Mouse (Mus musculus) MEL (cell line): Measurements from ENCODE around the gene Pdss2. TPM values are rescaled to one million over a fixed set of nuclear protein-coding genes. Genes with fewer than 3 reads are reported as not detected.

ENCODE experiments used
- DNase-seq: peaks from one replicate; pipeline ENCODE4 v3.0.0; 2011; ENCODE audit warnings: low read depth, low spot score
- H3K27ac ChIP-seq: 2 replicates; pipeline ENCODE4 v1.5.1; 2012; ENCODE audit warnings: low read depth, mild to moderate bottlenecking, control low read depth, low read length, moderate library complexity; ENCODE audit not compliant: control insufficient read depth
- H3K27me3 ChIP-seq, 2 experiments: fragments of 150-350 bp in 1 of 2; sonication (generic) in 1 of 2; 2 replicates each; pipeline ENCODE4 v1.6.1; 2012; ENCODE audit warnings: low read length in 2 of 2, mild to moderate bottlenecking in 2 of 2, improper control_type of control experiment in 1 of 2, moderate library complexity in 1 of 2; ENCODE audit not compliant: insufficient read depth in 2 of 2, control insufficient read depth in 1 of 2
- H3K36me3 ChIP-seq, 2 experiments: 2 replicates each; pipeline ENCODE4 v1.6.1; 2012 to 2014; ENCODE audit warnings: low read length in 2 of 2, improper control_type of control experiment in 1 of 2, inconsistent platforms in 1 of 2, mild to moderate bottlenecking in 1 of 2; ENCODE audit not compliant: insufficient read depth in 2 of 2, control insufficient read depth in 1 of 2
- H3K4me1 ChIP-seq, 2 experiments: fragments of 150-350 bp in 1 of 2; sonication (generic) in 1 of 2; 2 replicates each; pipeline ENCODE4 v1.6.1; 2012; ENCODE audit warnings: low read length in 2 of 2, improper control_type of control experiment in 1 of 2, mild to moderate bottlenecking in 1 of 2; ENCODE audit not compliant: insufficient read depth in 2 of 2, control insufficient read depth in 1 of 2
- H3K4me3 ChIP-seq, 2 experiments: fragments of 150-350 bp in 1 of 2; sonication (generic) in 1 of 2; 2 replicates each; pipeline ENCODE4 v1.5.1; 2012; ENCODE audit warnings: low read depth in 2 of 2, low read length in 2 of 2, mild to moderate bottlenecking in 2 of 2, moderate library complexity in 2 of 2, control low read depth in 1 of 2, improper control_type of control experiment in 1 of 2; ENCODE audit not compliant: control insufficient read depth in 1 of 2, insufficient read depth in 1 of 2
- H3K79me2 ChIP-seq: 2 replicates; pipeline ENCODE4 v1.6.1; 2012; ENCODE audit warnings: mild to moderate bottlenecking, low read length, moderate library complexity; ENCODE audit not compliant: control insufficient read depth, poor library complexity, insufficient read depth
- H3K9ac ChIP-seq: 2 replicates; pipeline ENCODE4 v1.6.1; 2012; ENCODE audit warnings: low read depth, mild to moderate bottlenecking, control low read depth, low read length, moderate library complexity; ENCODE audit not compliant: control insufficient read depth, poor library complexity, severe bottlenecking
- H3K9me3 ChIP-seq: fragments of 150-350 bp; sonication (generic); replicated peaks from 2 replicates; pipeline ENCODE4 v1.6.1; 2012; ENCODE audit warnings: mild to moderate bottlenecking, low read length, improper control_type of control experiment, moderate library complexity; ENCODE audit not compliant: insufficient read depth
- BHLHE40 ChIP-seq: IDR thresholded peaks from 2 replicates; pipeline ENCODE4 v1.6.1; 2012; ENCODE audit warnings: low read depth, mild to moderate bottlenecking, inconsistent platforms, low read length, improper control_type of control experiment, borderline replicate concordance
- CHD1 ChIP-seq: IDR thresholded peaks from 2 replicates; pipeline ENCODE4 v1.6.1; 2012; ENCODE audit warnings: low read depth, mild to moderate bottlenecking, inconsistent platforms, low read length, improper control_type of control experiment
- CHD2 ChIP-seq: IDR thresholded peaks from 2 replicates; pipeline ENCODE4 v1.6.1; 2011; ENCODE audit warnings: low read length, improper control_type of control experiment
- CTCF ChIP-seq, 3 experiments: IDR thresholded peaks in 2 of 3; conservative IDR thresholded peaks in 1 of 3; 2 replicates each; pipeline ENCODE4 v1.5.1; 2011 to 2012; ENCODE audit warnings: low read length in 3 of 3, low read depth in 2 of 3, mild to moderate bottlenecking in 2 of 3, improper control_type of control experiment in 1 of 3, inconsistent platforms in 1 of 3, mixed read lengths in 1 of 3, moderate library complexity in 1 of 3; ENCODE audit not compliant: control insufficient read depth in 1 of 3, insufficient read depth in 1 of 3, poor library complexity in 1 of 3, severe bottlenecking in 1 of 3
- E2F4 ChIP-seq: IDR thresholded peaks from 2 replicates; pipeline ENCODE4 v1.6.1; 2011; ENCODE audit warnings: low read depth, low read length, improper control_type of control experiment, borderline replicate concordance
- ELF1 ChIP-seq: IDR thresholded peaks from 2 replicates; pipeline ENCODE4 v1.6.1; 2014; ENCODE audit warnings: low read depth, mild to moderate bottlenecking, inconsistent platforms, low read length, improper control_type of control experiment, moderate library complexity
- ETS1 ChIP-seq: IDR thresholded peaks from 2 replicates; pipeline ENCODE4 v1.6.1; 2012; ENCODE audit warnings: low read depth, mild to moderate bottlenecking, inconsistent platforms, low read length, improper control_type of control experiment, moderate library complexity
- GABPA ChIP-seq: IDR thresholded peaks from 2 replicates; pipeline ENCODE4 v1.6.1; 2012; ENCODE audit warnings: low read depth, mild to moderate bottlenecking, inconsistent platforms, low read length, improper control_type of control experiment, moderate library complexity
- HCFC1 ChIP-seq: IDR thresholded peaks from 2 replicates; pipeline ENCODE4 v1.6.1; 2012; ENCODE audit warnings: low read depth, mild to moderate bottlenecking, inconsistent platforms, low read length, improper control_type of control experiment, moderate library complexity
- KAT2A ChIP-seq: conservative IDR thresholded peaks from 2 replicates; pipeline ENCODE4 v1.6.1; 2012; ENCODE audit warnings: low read depth, low read length, improper control_type of control experiment, inconsistent platforms
- MAFK ChIP-seq: IDR thresholded peaks from 2 replicates; pipeline ENCODE4 v1.6.1; 2011; ENCODE audit warnings: low read depth, mild to moderate bottlenecking, low read length, improper control_type of control experiment, borderline replicate concordance
- MAZ ChIP-seq: IDR thresholded peaks from 2 replicates; pipeline ENCODE4 v1.6.1; 2012; ENCODE audit warnings: low read depth, mild to moderate bottlenecking, inconsistent platforms, low read length, improper control_type of control experiment
- MYB ChIP-seq: IDR thresholded peaks from 2 replicates; pipeline ENCODE4 v1.6.1; 2011; ENCODE audit warnings: mild to moderate bottlenecking, low read depth, low read length, improper control_type of control experiment
- NELFE ChIP-seq: IDR thresholded peaks from 2 replicates; pipeline ENCODE4 v1.6.1; 2011; ENCODE audit warnings: low read depth, low read length, improper control_type of control experiment
- NRF1 ChIP-seq: IDR thresholded peaks from 2 replicates; pipeline ENCODE4 v1.6.1; 2014; ENCODE audit warnings: low read depth, mild to moderate bottlenecking, inconsistent platforms, low read length, improper control_type of control experiment, moderate library complexity; ENCODE audit not compliant: poor library complexity, insufficient read depth, severe bottlenecking
- POLR2AphosphoS2 ChIP-seq: IDR thresholded peaks from 2 replicates; pipeline ENCODE4 v1.6.1; 2011; ENCODE audit warnings: low read length, improper control_type of control experiment
- POLR2AphosphoS5 ChIP-seq: IDR thresholded peaks from 2 replicates; pipeline ENCODE4 v1.6.1; 2012; ENCODE audit warnings: low read depth, borderline replicate concordance, mild to moderate bottlenecking, inconsistent platforms, low read length, moderate library complexity, mixed read lengths
- RAD21 ChIP-seq: IDR thresholded peaks from 2 replicates; pipeline ENCODE4 v1.6.1; 2011; ENCODE audit warnings: mild to moderate bottlenecking, low read depth, low read length, improper control_type of control experiment
- RCOR1 ChIP-seq: IDR thresholded peaks from 2 replicates; pipeline ENCODE4 v1.6.1; 2012; ENCODE audit warnings: low read depth, mild to moderate bottlenecking, inconsistent platforms, low read length, improper control_type of control experiment
- TAL1 ChIP-seq: IDR thresholded peaks from 2 replicates; pipeline ENCODE4 v1.6.1; 2012; ENCODE audit warnings: mild to moderate bottlenecking, inconsistent platforms, low read length, moderate library complexity, mixed read lengths
- TBP ChIP-seq: IDR thresholded peaks from 2 replicates; pipeline ENCODE4 v1.8.0; 2011; ENCODE audit warnings: low read depth, low read length, improper control_type of control experiment
- USF1 ChIP-seq: IDR thresholded peaks from 2 replicates; pipeline ENCODE4 v1.6.1; 2014; ENCODE audit warnings: low read depth, mild to moderate bottlenecking, inconsistent platforms, low read length, improper control_type of control experiment, moderate library complexity
- ZC3H11A ChIP-seq: IDR thresholded peaks from 2 replicates; pipeline ENCODE4 v1.6.1; 2012; ENCODE audit warnings: low read depth, mild to moderate bottlenecking, inconsistent platforms, low read length, improper control_type of control experiment
- ZKSCAN1 ChIP-seq: IDR thresholded peaks from 2 replicates; pipeline ENCODE4 v1.6.1; 2012; ENCODE audit warnings: low read depth, mild to moderate bottlenecking, inconsistent platforms, low read length, improper control_type of control experiment, moderate library complexity
- polyA plus RNA-seq, 2 experiments: library from polyadenylated mRNA; stranded (reverse) in 1 of 2; unstranded in 1 of 2; fragments of >175 nt in 1 of 2; fragments of >200 nt in 1 of 2; gene quantifications; 2 replicates each; pipeline versions ENCODE4 v1.2.1 to v1.2.4; 2012; ENCODE audit warnings: low replicate concordance in 2 of 2, low read depth in 1 of 2; ENCODE audit not compliant: insufficient read length in 2 of 2, insufficient read depth in 1 of 2, missing spikeins in 1 of 2
- total RNA-seq: library from RNA; depleted of rRNA; stranded (reverse); fragments of 300-350 nt; gene quantifications from 2 replicates; pipeline ENCODE4 v1.2.3, GENCODE M21; 2012

The Pdss2 gene
- total and polyA plus RNA-seq, 3 experiments: 14.3 to 14.8 TPM; not detected in 1

GRCm38 (mm10) chr10:43490846-43491245 is 269.6 kb downstream of the Pdss2 start:
- peaks cover 12% of the 10 kb centered on the region for H3K79me2 ChIP-seq
- H3K9me3 ChIP-seq: no peaks in the 10 kb centered on the region
- no peak overlapping the region for H3K27ac ChIP-seq
- peak; percentile 26; the same call in 1 of the 2 replicates for TF ChIP-seq USF1
- no peak for TF ChIP-seq POLR2AphosphoS5
- H3K36me3 ChIP-seq: peaks cover 0 to 3% of the 10 kb centered on the region in 2 experiments; a peak in 2 of 4 replicates
- no peak overlapping the region for H3K9ac ChIP-seq
- no peak overlapping the region for H3K4me3 ChIP-seq
- H3K27me3 ChIP-seq: no peaks in the 10 kb centered on the region
- DNase-seq: no peak
- no peaks in the 10 kb centered on the region for H3K4me1 ChIP-seq

- TF ChIP-seq RAD21: no peak
- no peak for TF ChIP-seq NRF1
- no peak for TF ChIP-seq MAZ
- TF ChIP-seq MAFK: no peak
- no peak for TF ChIP-seq TBP
- TF ChIP-seq ZC3H11A: no peak
- TF ChIP-seq USF1: no peak
- TF ChIP-seq KAT2A: no peak
- TF ChIP-seq ELF1: no peak
- TF ChIP-seq RCOR1: no peak
- TF ChIP-seq, all 39 proteins: peak for 0
- H3K4me3 ChIP-seq: no peak overlapping the region
- no peak overlapping the region for H3K27ac ChIP-seq
- DNase-seq: no peak
- H3K9me3 ChIP-seq: no peaks in the 10 kb centered on the region
- H3K79me2 ChIP-seq: no peaks in the 10 kb centered on the region
- peaks cover 0 to 12% of the 10 kb centered on the region in 2 experiments; a peak in 3 of 4 replicates for H3K36me3 ChIP-seq
- H3K9ac ChIP-seq: no peak overlapping the region
- no peaks in the 10 kb centered on the region for H3K27me3 ChIP-seq
- peaks cover 0 to 14% of the 10 kb centered on the region in 2 experiments; a peak in 3 of 4 replicates for H3K4me1 ChIP-seq
Measured at GRCm38 (mm10) chr10:43502599-43502998, 281.3 kb downstream of the Pdss2 start.

GRCm38 (mm10) chr10:43504291-43504690 is 283.0 kb downstream of the Pdss2 start:
- Histone ChIP-seq H3K4me3 (no peak overlapping the region), H3K36me3 (peaks cover 0 to 12% of the 10 kb centered on the region in 2 experiments; a peak in 2 of 4 replicates), H3K27ac (peak overlapping the region; percentile 35; the same call in 1 of the 2 replicates), H3K4me1 (peaks cover 0 to 14% of the 10 kb centered on the region in 2 experiments; a peak in 3 of 4 replicates), H3K27me3 (no peaks in the 10 kb centered on the region), H3K9me3 (no peaks in the 10 kb centered on the region), H3K9ac (no peak overlapping the region), H3K79me2 (no peaks in the 10 kb centered on the region)
- DNase-seq: peak; percentile 66
- no peak; the same call in 1 of the 2 replicates for TF ChIP-seq ZKSCAN1
- no peak for TF ChIP-seq CHD1
- TF ChIP-seq HCFC1: no peak
- no peak for TF ChIP-seq CTCF (IDR thresholded peaks at IDR 0.05 in 2 of 3, conservative IDR thresholded peaks at IDR 0.05 in 1 of 3; ENCODE audit: control insufficient read depth in 1 of 3, insufficient read depth in 1 of 3, low read depth in 2 of 3, low read length in 3 of 3, poor library complexity in 1 of 3, severe bottlenecking in 1 of 3)
- no peak for TF ChIP-seq GABPA
- no peak for TF ChIP-seq MAFK
- TF ChIP-seq USF1: no peak
- no peak for TF ChIP-seq POLR2AphosphoS5
- peak; percentile 86 for TF ChIP-seq ETS1
- TF ChIP-seq ELF1: 0 out of 2 replicates have a peak, but pooled peaks have one; percentile 3
- TF ChIP-seq BHLHE40: no peak
- peak; percentile 6; the same call in 1 of the 2 replicates for TF ChIP-seq TAL1
- no peak for TF ChIP-seq MAZ
- TF ChIP-seq E2F4: no peak
- TF ChIP-seq CHD2: no peak
- TF ChIP-seq NELFE: no peak
- TF ChIP-seq MYB: no peak
- no peak for TF ChIP-seq POLR2AphosphoS2
- peak; percentile 74 for TF ChIP-seq RCOR1
- TF ChIP-seq RAD21: no peak; the same call in 1 of the 2 replicates
- TF ChIP-seq KAT2A: no peak
- no peak for TF ChIP-seq ZC3H11A
